Mouse (Mus musculus) kidney, adult 2 months (tissue): Measurements from ENCODE around the gene Sgca.

Experiments used
- CTCF ChIP-seq: fragments of 200-500 bp; conservative IDR thresholded peaks from 2 replicates; pipeline ENCODE4 v1.5.1; 2011; ENCODE audit warnings: low read depth, mild to moderate bottlenecking, control low read depth, low read length, moderate library complexity, mixed read lengths; ENCODE audit not compliant: insufficient read depth, insufficient read length
- POLR2A ChIP-seq: fragments of 200-500 bp; IDR thresholded peaks from one replicate; pipeline ENCODE4 v1.6.1; 2011; ENCODE audit warnings: low read depth, low read length, control low read depth

DNA sequence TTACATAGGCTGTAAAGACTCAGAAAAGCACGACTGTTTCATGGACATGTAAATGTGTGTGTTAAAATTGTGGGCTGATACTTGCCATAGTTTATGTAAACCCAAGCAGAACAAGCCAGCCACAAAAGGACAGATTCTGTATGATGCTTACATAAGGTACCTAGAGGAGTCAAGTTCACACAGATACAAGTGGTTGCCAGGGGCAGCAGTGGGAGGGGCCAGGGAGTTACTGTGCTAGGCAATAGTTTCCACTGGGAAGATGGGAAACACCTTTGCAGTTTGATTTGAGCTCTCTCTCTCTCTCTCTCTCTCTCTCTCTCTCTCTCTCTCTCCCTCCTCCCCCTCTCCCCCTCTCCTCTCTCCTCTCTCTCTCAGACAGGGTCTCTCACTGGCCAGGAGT is 9.0 kb upstream of the Sgca start:
- TF ChIP-seq POLR2A (no peak), CTCF (no peak)
